Mouse (Mus musculus): Measurements from ENCODE around the gene Gm49450.

DNA sequence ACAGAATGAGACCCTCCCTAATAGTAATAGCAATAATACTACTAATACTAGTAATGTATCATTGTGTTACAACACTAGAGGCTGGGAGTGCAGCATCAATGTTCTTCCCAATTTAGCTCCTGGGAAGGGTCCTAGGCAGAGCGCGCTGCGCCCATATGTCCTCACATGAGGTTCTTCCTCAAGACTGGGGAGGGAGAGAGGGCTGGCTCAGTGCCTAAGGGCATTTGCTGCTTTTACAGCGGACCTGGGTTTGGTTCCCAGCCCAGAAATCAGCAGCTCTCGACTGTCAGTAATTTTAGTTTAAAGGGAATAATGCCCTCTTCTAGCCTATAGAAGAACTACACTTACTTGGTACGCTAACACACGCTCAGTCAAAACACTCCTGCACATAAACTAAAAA is 65.8 kb downstream of the Gm49450 start:
- TF ChIP-seq POLR2A (IDR thresholded peaks at IDR 0.05; ENCODE audit: borderline replicate concordance, extremely low read depth, insufficient read depth, insufficient read length, poor library complexity, severe bottlenecking) (no peak), CTCF (IDR thresholded peaks at IDR 0.05; ENCODE audit: borderline replicate concordance, extremely low read depth, insufficient read depth, insufficient read length) (no peak)

All from brain, embryonic 14.5 days (tissue).